Mouse (Mus musculus) ES-E14 (cell line): ENCODE measurements around the gene Baiap2. TPM values are rescaled to one million over a fixed set of nuclear protein-coding genes. Genes with fewer than 3 reads are reported as not detected.

Experiments
- DNase-seq: peaks from one replicate; pipeline ENCODE4 v3.0.0-alpha.2; 2013; ENCODE audit warnings: low read depth, low spot score
- H3K27ac ChIP-seq: 2 replicates; pipeline ENCODE4 v1.5.1; 2012; ENCODE audit warnings: low read depth, mild to moderate bottlenecking, low read length, moderate library complexity, mixed read lengths; ENCODE audit not compliant: poor library complexity, insufficient read depth, severe bottlenecking
- H3K36me3 ChIP-seq: 2 replicates; pipeline ENCODE4 v1.6.1; 2012; ENCODE audit warnings: mild to moderate bottlenecking, low read length, moderate library complexity, mixed read lengths; ENCODE audit not compliant: control insufficient read depth, poor library complexity, insufficient read depth, severe bottlenecking
- H3K4me1 ChIP-seq, 2 experiments: fragments of 150-350 bp in 1 of 2; sonication (generic) in 1 of 2; 2 replicates each; pipeline ENCODE4 v1.6.1; 2012; ENCODE audit warnings: low read length in 2 of 2, mild to moderate bottlenecking in 1 of 2, mixed read lengths in 1 of 2; ENCODE audit not compliant: control insufficient read depth in 2 of 2, insufficient read depth in 2 of 2, poor library complexity in 1 of 2
- H3K4me3 ChIP-seq, 2 experiments: fragments of 150-350 bp in 1 of 2; sonication (generic) in 1 of 2; 2 replicates each; pipeline ENCODE4 v1.5.1; 2012; ENCODE audit warnings: low read length in 2 of 2, low read depth in 1 of 2, mild to moderate bottlenecking in 1 of 2, mixed read lengths in 1 of 2; ENCODE audit not compliant: insufficient read depth in 1 of 2, poor library complexity in 1 of 2, severe bottlenecking in 1 of 2
- H3K9ac ChIP-seq: 2 replicates; pipeline ENCODE4 v1.6.1; 2012; ENCODE audit warnings: low read depth, mild to moderate bottlenecking, low read length, mixed read lengths; ENCODE audit not compliant: poor library complexity, insufficient read depth, severe bottlenecking
- H3K9me3 ChIP-seq: fragments of 150-350 bp; sonication (generic); 2 replicates; pipeline ENCODE4 v1.6.1; 2012; ENCODE audit warnings: low read depth, mild to moderate bottlenecking, low read length; ENCODE audit not compliant: control insufficient read depth, insufficient read depth
- CHD2 ChIP-seq: IDR thresholded peaks from 2 replicates; pipeline ENCODE4 v1.6.1; 2014; ENCODE audit warnings: mild to moderate bottlenecking, low read depth, low read length, inconsistent platforms
- HCFC1 ChIP-seq: IDR thresholded peaks from 2 replicates; pipeline ENCODE4 v1.6.1; 2012; ENCODE audit warnings: low read length, inconsistent platforms, borderline replicate concordance; ENCODE audit not compliant: insufficient read depth
- MAFK ChIP-seq: IDR thresholded peaks from 2 replicates; pipeline ENCODE4 v1.6.1; 2014; ENCODE audit warnings: mild to moderate bottlenecking, low read depth, low read length, inconsistent platforms; ENCODE audit not compliant: insufficient read depth
- ZC3H11A ChIP-seq: IDR thresholded peaks from 2 replicates; pipeline ENCODE4 v1.6.1; 2012; ENCODE audit warnings: low read depth, mild to moderate bottlenecking, inconsistent platforms, low read length, borderline replicate concordance
- ZNF384 ChIP-seq: IDR thresholded peaks from 2 replicates; pipeline ENCODE4 v1.6.1; 2012; ENCODE audit warnings: low read depth, low read length, inconsistent platforms
- in situ Hi-C, 2 experiments: fragments of 600-800 bp; cut with MboI; formaldehyde crosslinking; loops; one replicate each; pipeline ENCODE4 v1.15.1; 2025; ENCODE audit warnings: low sequenced_read_pairs in 2 of 2, inconsistent platforms in 1 of 2; ENCODE audit not compliant: unreplicated experiment in 2 of 2
- total RNA-seq: library from RNA; depleted of rRNA; stranded (reverse); fragments of 300-350 nt; gene quantifications from 2 replicates; pipeline ENCODE4 v1.2.3, GENCODE M21; 2012

Baiap2 gene
- total RNA-seq, 1 experiment: 23.3 TPM

DNA sequence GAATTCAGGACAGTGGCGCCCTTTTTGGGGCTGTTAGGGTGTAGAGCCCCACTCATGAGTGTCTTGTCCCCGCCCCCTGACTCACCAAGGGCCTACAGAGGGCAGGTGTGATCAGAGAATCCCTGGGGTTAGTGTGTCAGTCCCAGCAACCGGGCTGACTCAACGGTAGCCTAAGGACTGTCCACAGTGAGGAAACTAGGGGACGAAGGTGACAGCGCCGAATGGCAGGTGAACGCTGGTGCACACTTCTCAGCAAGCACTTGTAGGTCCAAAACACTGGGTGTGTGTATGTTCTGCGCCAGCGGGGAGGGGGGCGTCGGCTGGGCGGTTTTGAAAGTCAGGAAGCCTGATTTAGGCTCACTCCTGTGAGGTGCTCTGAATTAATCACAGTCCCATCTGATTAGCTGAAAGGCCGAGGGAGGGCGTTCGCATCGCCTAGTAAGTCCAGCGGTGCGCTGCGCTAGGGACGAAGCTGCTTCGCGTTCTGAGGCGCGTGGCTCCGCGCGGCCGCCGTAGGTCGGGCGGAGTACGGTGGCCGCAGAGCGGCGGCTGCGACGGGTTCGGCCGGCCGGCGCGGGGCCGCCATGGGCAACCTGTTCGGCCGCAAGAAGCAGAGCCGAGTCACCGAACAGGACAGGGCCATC lies 29.1 kb upstream of the Baiap2 start, which contains the start of gene Chmp6:
Gene Chmp6 (plus strand): TSS at position 151 of the 644 bp plus-strand sequence.
- H3K36me3 ChIP-seq: peaks cover 15% of the 10 kb centered on the region; the same call in 1 of the 2 replicates
- TF ChIP-seq HCFC1 (peak; percentile 72; the same call in 1 of the 2 replicates), CHD2 (no peak)
- no peaks in the 10 kb centered on the region for H3K9me3 ChIP-seq
- peak within 1 kb of the TSS; percentile 98 for H3K9ac ChIP-seq
- H3K4me1 ChIP-seq: peaks cover 0 to 30% of the 10 kb centered on the region in 2 experiments; a peak in 1 of 4 replicates
- peak within 1 kb of the TSS; percentile 58 for H3K27ac ChIP-seq
- no peak for DNase-seq
- in situ Hi-C loops: loop anchor here in 1 of 2 experiments (25.0 kb wide), 1 partner anchor 401 kb away; no protein-coding TSS in a partner anchor
- H3K4me3 ChIP-seq: peak within 1 kb of the TSS; percentile 90 to 97

DNA sequence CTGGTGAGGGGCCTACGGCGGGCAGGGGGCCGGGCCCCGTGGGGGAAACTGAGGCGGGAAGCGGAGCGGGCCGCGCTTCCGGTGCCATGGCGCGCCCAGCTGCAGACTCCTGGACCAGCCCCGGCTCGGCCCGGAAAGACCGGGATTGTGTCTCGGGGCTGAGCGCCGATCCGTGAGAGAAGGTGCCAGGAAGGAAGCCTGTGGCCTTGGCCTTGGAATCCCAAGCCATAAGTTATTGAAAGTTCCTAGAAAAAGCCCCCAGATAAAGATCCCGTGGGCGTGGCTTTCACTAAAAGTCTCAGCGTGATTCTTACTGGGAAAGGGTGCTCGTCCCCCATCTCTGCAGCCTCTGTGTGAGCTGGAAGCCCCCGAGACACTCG lies 28.6 kb upstream of the Baiap2 start:
- Histone ChIP-seq H3K36me3 (peaks cover 20% of the 10 kb centered on the region; the same call in 1 of the 2 replicates), H3K27ac (peak overlapping the region; percentile 58; the same call in 1 of the 2 replicates), H3K9ac (peak overlapping the region; percentile 98), H3K4me1 (peaks cover 0 to 28% of the 10 kb centered on the region in 2 experiments; a peak in 1 of 4 replicates), H3K4me3 (peak overlapping the region; percentile 90 to 97), H3K9me3 (no peaks in the 10 kb centered on the region)
- TF ChIP-seq MAFK (no peak), CHD2 (no peak), ZC3H11A (no peak), HCFC1 (no peak), ZNF384 (no peak)
- in situ Hi-C loops: loop anchor here in 1 of 2 experiments (25.0 kb wide), 1 partner anchor 402 kb away; no protein-coding TSS in a partner anchor
- DNase-seq: no peak

DNA sequence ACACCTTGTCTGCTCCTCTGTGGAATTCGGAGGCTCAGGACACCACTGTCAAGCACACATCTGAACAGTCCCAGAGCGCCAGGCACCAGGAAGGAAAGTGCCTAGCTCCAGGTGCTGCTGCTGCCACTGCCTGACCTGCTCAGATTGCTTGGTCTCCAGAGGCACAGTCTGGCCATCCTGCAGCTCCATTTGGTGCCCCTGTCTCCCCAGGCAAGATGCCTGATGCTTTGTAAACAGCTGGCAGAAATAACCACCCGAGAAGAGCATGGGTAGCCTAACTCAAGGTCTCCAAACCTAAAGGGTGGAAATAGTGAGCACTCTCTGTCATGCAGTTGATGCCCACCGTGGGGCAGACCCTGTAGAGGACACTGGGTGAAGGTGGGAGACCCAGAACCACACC lies 28.2 kb upstream of the Baiap2 start:
- DNase-seq: no peak
- TF ChIP-seq ZC3H11A (no peak), HCFC1 (no peak), MAFK (no peak), ZNF384 (no peak), CHD2 (no peak)
- Histone ChIP-seq H3K27ac (no peak overlapping the region), H3K9me3 (no peaks in the 10 kb centered on the region), H3K9ac (peak overlapping the region; percentile 98), H3K4me1 (peaks cover 0 to 27% of the 10 kb centered on the region in 2 experiments; a peak in 1 of 4 replicates), H3K4me3 (peak overlapping the region; percentile 90 to 97), H3K36me3 (peaks cover 20% of the 10 kb centered on the region; the same call in 1 of the 2 replicates)
- in situ Hi-C loops: loop anchor here in 1 of 2 experiments (25.0 kb wide), 1 partner anchor 402 kb away; no protein-coding TSS in a partner anchor

DNA sequence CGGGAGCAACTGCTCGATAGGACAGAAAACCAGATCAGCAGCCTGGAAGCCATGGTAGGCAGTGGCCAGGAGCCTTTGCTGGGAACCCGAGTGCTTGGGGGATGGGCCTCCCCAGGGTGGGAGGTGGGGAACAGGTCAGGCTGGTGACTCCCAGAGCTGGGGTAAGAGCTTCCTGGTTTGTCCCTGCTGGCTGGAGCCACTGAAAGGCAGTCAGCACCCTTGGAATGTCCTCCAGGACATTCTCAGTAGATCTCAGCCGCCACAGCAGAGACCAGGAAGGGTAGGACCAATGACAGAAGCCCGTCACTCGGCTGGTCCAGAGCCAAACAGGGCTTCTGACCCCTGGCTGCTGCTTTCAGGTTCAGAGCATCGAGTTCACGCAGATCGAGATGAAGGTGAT lies 26.9 kb upstream of the Baiap2 start:
- DNase-seq: no peak
- in situ Hi-C loops: loop anchor here in 1 of 2 experiments (25.0 kb wide), 1 partner anchor 403 kb away; no protein-coding TSS in a partner anchor
- H3K36me3 ChIP-seq: peaks cover 20% of the 10 kb centered on the region; the same call in 1 of the 2 replicates
- peaks cover 0 to 20% of the 10 kb centered on the region in 2 experiments; a peak in 1 of 4 replicates for H3K4me1 ChIP-seq
- H3K9me3 ChIP-seq: no peaks in the 10 kb centered on the region
- H3K4me3 ChIP-seq: no peak overlapping the region
- no peak overlapping the region for H3K27ac ChIP-seq
- TF ChIP-seq ZNF384 (no peak), HCFC1 (no peak), MAFK (no peak), ZC3H11A (no peak), CHD2 (no peak)
- no peak overlapping the region for H3K9ac ChIP-seq
